Mouse (Mus musculus) limb, embryonic 14.5 days (tissue): Measurements from ENCODE around the gene Cep63. TPM values are rescaled to one million over a fixed set of nuclear protein-coding genes. Genes with fewer than 3 reads are reported as not detected.

Experiments
- ATAC-seq: fragments of 200-750 bp; cut with Nextera tagmentation; 2 replicates; pipeline ENCODE4 v1.8.0; 2017; ENCODE audit warnings: low read depth, moderate number of reproducible peaks, moderate TSS enrichment; ENCODE audit not compliant: low FRiP score
- DNase-seq: peaks from one replicate; pipeline ENCODE4 v3.0.0-alpha.2; 2015; ENCODE audit warnings: low spot score
- H3K27ac ChIP-seq: fragments of 300-500 bp; sonication (generic); replicated peaks from 2 replicates; pipeline ENCODE4 v1.5.1; 2014; ENCODE audit warnings: low read depth, mild to moderate bottlenecking, low read length, moderate library complexity, mixed read lengths
- H3K27me3 ChIP-seq: fragments of 300-500 bp; sonication (generic); 2 replicates; pipeline ENCODE4 v1.6.1; 2014; ENCODE audit warnings: low read length, mixed read lengths; ENCODE audit not compliant: control insufficient read depth, insufficient read depth
- H3K36me3 ChIP-seq: fragments of 300-500 bp; sonication (generic); 2 replicates; pipeline ENCODE4 v1.6.1; 2014; ENCODE audit warnings: mild to moderate bottlenecking, low read length, moderate library complexity, mixed read lengths; ENCODE audit not compliant: control insufficient read depth, insufficient read depth
- H3K4me1 ChIP-seq: fragments of 300-500 bp; sonication (generic); 2 replicates; pipeline ENCODE4 v1.6.1; 2014; ENCODE audit warnings: antibody characterized with exemption, low read length, mixed read lengths; ENCODE audit not compliant: control insufficient read depth, insufficient read depth
- H3K4me2 ChIP-seq: fragments of 300-500 bp; sonication (generic); replicated peaks from 2 replicates; pipeline ENCODE4 v1.6.1; 2014; ENCODE audit warnings: low read depth, mild to moderate bottlenecking, low read length, moderate library complexity; ENCODE audit not compliant: severe bottlenecking
- H3K4me3 ChIP-seq: fragments of 300-500 bp; sonication (generic); replicated peaks from 2 replicates; pipeline ENCODE4 v1.5.1; 2014; ENCODE audit warnings: low read length
- H3K9ac ChIP-seq: fragments of 300-500 bp; sonication (generic); 2 replicates; pipeline ENCODE4 v1.6.1; 2014; ENCODE audit warnings: mild to moderate bottlenecking, low read depth, low read length, moderate library complexity; ENCODE audit not compliant: severe bottlenecking
- H3K9me3 ChIP-seq: fragments of 300-500 bp; sonication (generic); 2 replicates; pipeline ENCODE4 v1.6.1; 2016; ENCODE audit warnings: low read length; ENCODE audit not compliant: control insufficient read depth
- POLR2A ChIP-seq: fragments of 200-500 bp; IDR thresholded peaks from 2 replicates; pipeline ENCODE4 v1.8.0; 2012; ENCODE audit warnings: inconsistent platforms, mild to moderate bottlenecking, moderate library complexity, borderline replicate concordance; ENCODE audit not compliant: insufficient read depth, insufficient read length; ENCODE audit errors: extremely low read depth
- WGBS: fragments of 180-500 bp; shearing (Covaris S2); extraction: QIAGEN DNeasy Blood & Tissue Kit; methylation state at CpG from one replicate; pipeline ENCODE4 v1.1.7; 2014; 5-methylcytosine and 5-hydroxymethylcytosine counted together
- polyA plus RNA-seq, 2 experiments: library from polyadenylated mRNA; depleted of rRNA in 1 of 2; stranded (reverse) in 1 of 2; unstranded in 1 of 2; fragments of >200 nt; fragmentation: Nextera tagmentation in 1 of 2; extraction: Ambion mirVana in 1 of 2; gene quantifications; 2 replicates each; pipeline versions ENCODE4 v1.2.1 to v1.2.3; 2012 to 2014

The Cep63 gene
- polyA plus RNA-seq, 2 experiments, result 28.1 to 45.3 TPM

DNA sequence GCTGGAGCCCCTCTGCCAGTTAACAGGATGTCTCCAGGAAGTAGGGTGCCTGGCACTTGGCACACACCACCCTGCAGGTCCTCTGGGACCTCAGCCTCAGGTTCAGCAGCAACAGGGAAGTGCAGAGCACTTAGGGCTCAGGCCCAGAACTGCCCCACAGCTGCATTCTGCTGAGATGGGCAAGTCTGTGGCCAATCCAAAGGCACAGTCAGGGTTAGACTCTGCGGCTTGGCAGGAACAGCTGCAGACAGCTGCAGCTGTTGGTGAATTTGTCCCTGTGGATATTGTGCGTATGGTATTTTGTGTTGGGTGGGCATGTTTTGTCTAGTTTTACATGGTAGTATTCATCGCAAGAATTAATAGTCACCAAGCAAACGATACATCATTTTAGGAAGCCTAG lies 5.8 kb upstream of the Cep63 start:
- no peak overlapping the region for H3K9ac ChIP-seq
- H3K36me3 ChIP-seq, result peaks cover 12% of the 10 kb centered on the region
- TF ChIP-seq POLR2A, result no peak
- H3K9me3 ChIP-seq, result no peaks in the 10 kb centered on the region
- peaks cover 11% of the 10 kb centered on the region for H3K4me1 ChIP-seq
- no peak overlapping the region for H3K27ac ChIP-seq
- H3K4me3 ChIP-seq, result no peak overlapping the region
- 83% methylated on average over 4 of the region's 4 CpGs for WGBS
- ATAC-seq (peak; percentile 62), DNase-seq (no peak)
- H3K27me3 ChIP-seq, result no peaks in the 10 kb centered on the region
- no peak overlapping the region for H3K4me2 ChIP-seq

DNA sequence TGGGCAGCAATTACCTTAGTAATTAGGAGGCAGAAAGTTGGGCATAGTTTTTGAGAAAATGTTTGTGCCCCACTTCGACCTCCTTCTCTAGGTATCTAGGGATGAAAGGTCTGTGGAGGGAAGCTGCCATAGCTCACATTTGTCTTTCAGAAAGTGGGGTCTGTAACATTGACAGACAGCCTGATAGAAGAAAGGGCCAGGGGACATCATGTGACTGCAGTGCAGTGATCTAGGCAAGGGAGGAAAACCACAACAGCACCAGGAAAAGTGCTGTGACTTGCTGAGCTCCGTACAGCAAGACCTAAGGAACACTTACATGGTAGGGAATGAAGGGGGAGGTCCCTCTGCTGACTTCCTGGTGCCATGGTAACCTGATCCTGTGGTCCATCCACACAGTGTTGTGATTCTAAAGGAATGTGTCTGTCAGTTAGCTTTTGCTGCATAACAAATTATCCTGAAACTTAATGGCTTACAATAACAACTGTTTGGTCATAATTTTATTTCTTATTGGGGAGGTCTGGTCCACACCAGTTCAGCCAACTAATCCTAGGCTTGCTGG lies 5.3 kb upstream of the Cep63 start:
- no peak overlapping the region for H3K4me2 ChIP-seq
- DNase-seq, result no peak
- no peaks in the 10 kb centered on the region for H3K9me3 ChIP-seq
- 44% methylated on average over 2 of the region's 2 CpGs for WGBS
- peaks cover 12% of the 10 kb centered on the region for H3K36me3 ChIP-seq
- no peak overlapping the region for H3K4me3 ChIP-seq
- H3K9ac ChIP-seq, result no peak overlapping the region
- peak; percentile 50; the same call in 1 of the 2 replicates for ATAC-seq
- H3K4me1 ChIP-seq, result peaks cover 8% of the 10 kb centered on the region
- H3K27me3 ChIP-seq, result no peaks in the 10 kb centered on the region
- H3K27ac ChIP-seq, result no peak overlapping the region
- TF ChIP-seq POLR2A, result no peak

DNA sequence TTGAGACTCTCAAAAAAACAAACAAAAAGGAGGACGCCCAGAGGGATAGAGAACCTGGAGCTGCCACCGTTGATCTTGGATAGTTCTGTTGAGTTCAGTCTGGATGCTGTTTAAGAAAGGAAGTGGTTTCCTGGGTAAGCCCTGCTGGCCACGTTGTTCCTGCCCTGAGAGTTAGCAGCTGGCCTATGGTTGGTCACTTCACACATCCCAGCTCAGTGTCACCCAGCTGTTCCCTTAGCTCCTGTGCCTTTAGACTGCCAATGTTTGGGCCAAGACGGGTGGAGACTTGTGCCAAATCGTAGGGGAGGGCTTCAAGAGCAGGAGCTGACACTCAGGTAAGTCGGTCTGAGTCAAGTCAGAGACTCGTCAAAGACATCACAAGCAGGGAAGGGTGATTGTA lies 2.7 kb upstream of the Cep63 start:
- 53% methylated on average over 7 of the region's 7 CpGs for WGBS
- H3K27me3 ChIP-seq, result no peaks in the 10 kb centered on the region
- DNase-seq, result no peak
- ATAC-seq, result no peak
- H3K4me1 ChIP-seq, result peaks cover 14% of the 10 kb centered on the region
- no peak overlapping the region for H3K4me2 ChIP-seq
- no peak for TF ChIP-seq POLR2A
- no peak overlapping the region for H3K27ac ChIP-seq
- H3K36me3 ChIP-seq, result peaks cover 9% of the 10 kb centered on the region
- H3K4me3 ChIP-seq, result no peak overlapping the region
- no peak overlapping the region for H3K9ac ChIP-seq
- H3K9me3 ChIP-seq, result no peaks in the 10 kb centered on the region

DNA sequence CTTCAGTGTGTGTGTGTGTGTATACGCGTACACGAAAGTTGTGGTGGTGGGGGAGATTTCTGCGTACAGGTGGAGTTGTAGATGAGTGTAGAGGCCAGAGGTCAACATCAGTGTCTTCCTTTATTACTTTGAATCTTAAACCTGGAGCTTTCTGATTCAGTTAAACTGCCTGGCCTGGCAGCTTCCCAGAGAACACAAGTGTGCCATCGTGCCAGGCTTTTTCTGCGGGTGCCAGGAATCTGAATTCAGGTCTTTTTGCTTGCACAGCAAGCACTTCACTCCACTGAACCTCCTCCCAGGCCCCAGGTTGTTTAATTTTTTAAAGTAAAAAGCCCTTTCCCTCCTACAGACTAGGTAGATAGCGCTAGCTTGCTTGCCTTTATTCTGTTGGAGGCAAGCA lies 1.1 kb upstream of the Cep63 start:
- H3K4me3 ChIP-seq, result peak overlapping the region; percentile 95
- 79% methylated on average over 7 of the region's 7 CpGs for WGBS
- H3K9ac ChIP-seq, result peak overlapping the region; percentile 98
- H3K27ac ChIP-seq, result peak overlapping the region; percentile 96; the same call in 1 of the 2 replicates
- TF ChIP-seq POLR2A, result no peak
- no peaks in the 10 kb centered on the region for H3K27me3 ChIP-seq
- peaks cover 14% of the 10 kb centered on the region for H3K4me1 ChIP-seq
- no peak for DNase-seq
- peak overlapping the region; percentile 67 for H3K4me2 ChIP-seq
- no peak for ATAC-seq
- H3K9me3 ChIP-seq, result no peaks in the 10 kb centered on the region
- peaks cover 5% of the 10 kb centered on the region; the same call in 1 of the 2 replicates for H3K36me3 ChIP-seq

DNA sequence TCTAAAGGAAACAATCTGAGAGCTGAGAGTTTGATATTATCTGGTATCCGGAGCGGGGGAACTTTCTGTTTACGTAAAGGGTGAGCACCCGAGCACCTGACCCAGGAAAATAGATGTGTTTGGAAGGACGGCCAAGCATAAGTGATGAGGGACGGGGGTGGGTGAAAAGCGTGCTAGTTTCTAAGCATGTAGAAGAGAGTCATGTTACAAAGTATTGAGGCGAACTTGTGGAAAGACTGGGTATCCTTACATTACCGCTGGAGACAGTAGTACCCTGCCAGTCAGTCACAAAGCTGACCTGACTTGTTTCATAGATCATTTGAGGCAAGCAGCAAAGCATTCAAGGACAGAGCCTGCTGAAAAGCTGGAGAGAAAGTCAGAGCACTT lies 498 bp upstream of the Cep63 start:
- Histone ChIP-seq H3K9ac (peak overlapping the region; percentile 98), H3K9me3 (no peaks in the 10 kb centered on the region), H3K4me1 (peaks cover 14% of the 10 kb centered on the region), H3K27ac (peak overlapping the region; percentile 96), H3K4me3 (peak overlapping the region; percentile 95), H3K36me3 (peaks cover 5% of the 10 kb centered on the region; the same call in 1 of the 2 replicates), H3K27me3 (no peaks in the 10 kb centered on the region), H3K4me2 (peak overlapping the region; percentile 67)
- ATAC-seq (0 out of 2 replicates have a peak, but pooled peaks have one; percentile 1), DNase-seq (no peak)
- WGBS, result under 1% methylated on average over 9 of the region's 9 CpGs
- no peak for TF ChIP-seq POLR2A
